Mouse (Mus musculus): ENCODE results near the gene Arhgap8. TPM values are rescaled to one million over a fixed set of nuclear protein-coding genes. Genes with fewer than 3 reads are reported as not detected.

The Arhgap8 gene
- 0.15 and 0.29 TPM in 2 replicates for polyA plus RNA-seq (2021; fragmentation: Nextera tagmentation)
- long read RNA-seq, experiment 1, partial matches to known transcripts, result 0 of 3 reads
- long read RNA-seq, experiment 1, other reads (novel, unspliced or antisense), result 3 of 3 reads
- long read RNA-seq, experiment 2, partial matches to known transcripts, result 0 of 1 reads
- long read RNA-seq, experiment 2, other reads (novel, unspliced or antisense), result 1 of 1 reads

DNA sequence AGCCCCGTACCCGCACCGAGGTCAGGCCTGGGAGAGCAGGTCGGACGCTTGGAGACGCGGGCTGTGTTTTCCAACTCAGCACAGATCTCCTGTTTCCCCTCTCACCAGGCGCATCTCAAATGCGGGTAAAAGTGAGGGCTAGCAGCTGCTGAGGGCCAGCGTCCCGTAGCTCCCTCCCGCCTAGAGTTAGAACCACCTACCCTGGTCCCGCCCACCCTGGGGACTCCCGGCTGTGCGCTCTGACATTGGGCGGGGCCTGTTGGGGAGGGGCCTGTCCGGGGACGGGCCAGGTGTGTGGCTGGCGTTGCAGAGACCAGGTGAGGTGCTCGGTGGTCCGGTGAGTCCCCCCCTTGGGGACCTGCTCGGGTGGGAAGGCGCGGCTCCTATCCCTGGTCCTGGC, at the start of gene Arhgap8:
Gene Arhgap8 (plus strand): TSS at position 262 of the 400 bp plus-strand sequence.

Other genes starting within 250 kb of the Arhgap8 start
- 27.6 and 28.1 TPM in 2 replicates for gene Rtl6, start 162.2 kb upstream of the Arhgap8 start, polyA plus RNA-seq (2021; fragmentation: Nextera tagmentation)
- gene Prr5, start 50.4 kb upstream of the Arhgap8 start, polyA plus RNA-seq (2021; fragmentation: Nextera tagmentation), result 8.4 and 10.7 TPM in 2 replicates
- 0.56 and 0.61 TPM in 2 replicates for gene Phf21b, start 136.0 kb downstream of the Arhgap8 start, polyA plus RNA-seq (2021; fragmentation: Nextera tagmentation)
- gene Gm29666, start 200.0 kb downstream of the Arhgap8 start, polyA plus RNA-seq (2021; fragmentation: Nextera tagmentation), result 0.30 and 0.37 TPM in 2 replicates
- gene Nup50, start 203.4 kb downstream of the Arhgap8 start, polyA plus RNA-seq (2021; fragmentation: Nextera tagmentation), result 10.8 and 12.7 TPM in 2 replicates

Measured in left cerebral cortex, adult 6 months (tissue).